Mouse (Mus musculus) lung, adult 10 weeks (tissue): ENCODE data around the gene Wfdc16. TPM values are rescaled to one million over a fixed set of nuclear protein-coding genes. Genes with fewer than 3 reads are reported as not detected.

Experiments
- polyA plus RNA-seq: library from polyadenylated mRNA; stranded (reverse); fragments of 350-450 nt; fragmentation: Illumina TruSeq; extraction: RNeasy Lipid Tissue Mini Kit (QIAGEN cat#74804); gene quantifications from one replicate; pipeline ENCODE4 v1.2.3, GENCODE M21; 2014; ENCODE audit warnings: low read depth, low replicate concordance; ENCODE audit not compliant: insufficient read depth

Wfdc16 gene
- polyA plus RNA-seq = 0.95 TPM

DNA sequence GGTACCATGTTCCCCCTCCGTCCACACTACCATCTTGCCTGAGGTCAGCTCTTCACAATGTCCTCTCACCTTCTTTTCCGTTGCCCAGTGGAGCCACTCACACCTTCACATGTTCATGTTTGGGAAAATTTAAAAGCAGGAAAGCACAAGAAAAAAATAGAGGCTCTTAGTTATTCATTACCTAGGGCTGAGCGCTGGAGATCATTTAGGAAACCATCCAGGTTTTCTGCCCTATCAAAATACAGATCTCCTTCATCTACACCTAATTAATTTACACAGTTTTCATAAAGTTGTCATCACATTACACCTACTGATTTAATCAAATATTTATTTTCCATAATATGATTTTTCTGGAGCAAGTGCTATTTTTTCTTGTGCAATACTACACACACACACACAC, at the start of gene Wfdc16:
Gene Wfdc16 (minus strand): TSS at position 101 of the 400 bp plus-strand sequence.

DNA sequence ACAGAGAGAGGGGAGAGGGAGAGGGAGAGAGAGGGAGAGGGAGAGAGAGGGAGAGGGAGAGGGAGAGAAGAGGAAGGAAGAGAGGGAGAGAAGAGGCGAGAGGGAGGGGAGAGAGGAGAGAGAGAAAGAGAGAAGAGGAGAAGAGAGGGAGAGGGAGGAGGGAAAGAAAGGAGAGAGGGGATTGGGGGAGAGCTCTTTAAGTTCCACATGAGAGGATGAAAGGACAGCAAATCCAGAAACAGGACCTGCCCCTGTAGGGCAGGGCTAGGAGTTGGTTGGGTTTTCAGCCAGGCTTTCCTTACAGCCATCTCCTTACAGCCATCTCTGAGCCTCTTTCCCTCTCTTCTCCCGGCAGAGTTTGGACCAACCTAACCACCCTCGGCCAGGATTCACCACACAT, 46.2 kb upstream of the Wfdc16 start, which contains the start of gene Wfdc13:
Gene Wfdc13 (plus strand): TSS at position 301 of the 400 bp plus-strand sequence.

DNA sequence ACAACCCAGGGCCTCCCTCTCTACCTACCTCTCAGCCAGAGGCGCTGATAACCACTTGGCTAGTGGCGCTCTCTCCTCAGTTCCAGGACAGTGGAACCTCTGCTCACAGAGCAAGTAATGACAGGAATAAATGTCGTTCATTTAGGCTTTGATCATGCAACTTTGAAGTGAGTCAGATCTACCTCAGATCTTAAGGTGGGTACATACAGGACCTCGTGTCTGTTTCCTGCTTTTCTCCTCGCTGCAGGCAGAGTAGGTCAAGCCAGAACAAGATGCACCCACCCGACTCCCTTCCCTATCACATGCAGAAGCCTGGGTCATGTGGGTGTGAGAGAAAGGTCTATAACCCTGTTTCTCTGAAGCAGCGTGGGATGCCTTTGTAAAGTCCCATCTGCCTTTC, 35.4 kb upstream of the Wfdc16 start, which contains the start of gene Wfdc11:
Gene Wfdc11 (minus strand): TSS at position 101 of the 400 bp plus-strand sequence.

DNA sequence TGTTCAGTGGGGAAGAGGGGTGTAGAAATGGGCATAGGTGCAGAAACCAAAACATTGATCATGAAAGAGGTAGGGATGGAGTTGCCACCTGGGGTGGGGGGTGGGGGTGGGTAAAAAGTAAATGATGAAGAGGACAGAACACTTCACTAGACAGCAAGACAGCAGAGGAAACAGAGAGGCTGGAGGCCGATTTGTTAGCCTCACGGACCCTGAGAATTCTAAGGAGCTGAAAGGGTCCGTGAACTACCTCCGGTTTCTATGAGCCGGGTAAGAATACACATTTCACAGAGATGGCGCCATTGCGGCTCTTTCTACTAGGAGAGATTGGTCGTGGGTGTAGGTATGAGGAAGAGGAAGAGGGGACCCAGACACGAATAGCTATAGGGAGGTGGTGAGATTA, 17.9 kb upstream of the Wfdc16 start, which contains the start of gene Wfdc9:
Gene Wfdc9 (minus strand): TSS at position 101 of the 400 bp plus-strand sequence.

DNA sequence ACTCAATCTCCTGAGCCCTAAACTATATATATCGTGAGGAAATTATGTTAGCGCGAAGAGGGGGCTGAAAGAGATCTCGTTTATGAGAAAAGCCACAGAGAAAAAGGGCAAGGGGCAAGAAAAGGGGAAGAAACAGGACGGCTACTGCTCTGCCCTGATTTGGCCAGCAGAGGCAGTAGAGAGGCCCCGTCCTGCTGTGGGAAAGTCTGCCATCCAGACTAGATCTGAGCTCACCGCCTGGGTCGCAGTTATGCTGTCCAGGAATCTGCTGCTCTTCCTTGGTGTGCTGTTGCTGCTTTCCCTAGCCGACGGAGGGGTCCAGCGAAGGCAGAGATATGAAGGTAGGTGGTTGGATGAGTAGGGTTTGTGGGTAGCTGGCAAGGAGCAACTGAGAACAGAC, 17.3 kb upstream of the Wfdc16 start, which contains the start of gene Wfdc10:
Gene Wfdc10 (plus strand): TSS at position 189 of the 400 bp plus-strand sequence.

DNA sequence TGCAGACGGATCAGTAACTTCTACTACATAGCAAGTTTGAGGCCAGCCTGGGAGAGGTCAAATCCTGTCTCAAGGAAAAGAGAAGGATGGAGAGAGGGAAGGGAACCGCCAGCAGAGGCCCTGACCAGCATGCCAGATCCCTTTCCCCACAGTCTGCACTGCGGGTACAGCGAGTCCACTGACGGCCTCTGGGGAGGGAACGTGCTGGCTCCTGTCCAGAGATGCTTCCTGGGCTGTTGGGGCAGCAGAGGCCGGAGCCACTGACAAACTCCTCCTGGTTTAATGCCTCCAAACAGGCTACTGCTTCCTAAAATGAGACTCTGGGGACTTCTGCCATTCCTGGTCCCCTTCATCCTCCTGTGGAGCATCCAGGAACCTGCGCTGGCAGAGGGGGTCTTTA, 25.1 kb downstream of the Wfdc16 start, which contains the start of the genes Wfdc6b and Wfdc8:
Gene Wfdc6b (plus strand): TSS at position 52 of the 400 bp plus-strand sequence.
Gene Wfdc8 (minus strand): TSS at position 156 of the 400 bp plus-strand sequence.

DNA sequence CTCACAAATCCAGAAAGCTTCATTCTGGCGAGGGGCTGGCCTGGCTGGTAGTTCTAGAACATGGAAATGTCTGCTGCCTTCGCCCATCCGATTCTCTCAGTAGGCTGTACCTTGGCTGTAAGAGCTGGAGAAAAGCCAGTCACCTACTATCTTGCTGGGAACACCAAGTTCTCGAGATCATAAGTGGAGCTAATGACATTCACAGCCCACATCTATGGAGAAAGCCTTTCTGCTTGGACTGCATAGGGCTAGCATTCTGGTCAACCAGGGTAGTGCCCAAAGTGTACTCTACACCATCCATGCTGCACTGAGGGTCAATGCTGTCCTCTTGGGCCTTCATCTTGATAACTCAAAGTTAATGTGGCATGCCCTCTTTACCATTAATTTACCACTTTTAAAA, 45.1 kb downstream of the Wfdc16 start, which contains the start of gene Eppin:
Gene Eppin (minus strand): TSS at position 101 of the 400 bp plus-strand sequence.

DNA sequence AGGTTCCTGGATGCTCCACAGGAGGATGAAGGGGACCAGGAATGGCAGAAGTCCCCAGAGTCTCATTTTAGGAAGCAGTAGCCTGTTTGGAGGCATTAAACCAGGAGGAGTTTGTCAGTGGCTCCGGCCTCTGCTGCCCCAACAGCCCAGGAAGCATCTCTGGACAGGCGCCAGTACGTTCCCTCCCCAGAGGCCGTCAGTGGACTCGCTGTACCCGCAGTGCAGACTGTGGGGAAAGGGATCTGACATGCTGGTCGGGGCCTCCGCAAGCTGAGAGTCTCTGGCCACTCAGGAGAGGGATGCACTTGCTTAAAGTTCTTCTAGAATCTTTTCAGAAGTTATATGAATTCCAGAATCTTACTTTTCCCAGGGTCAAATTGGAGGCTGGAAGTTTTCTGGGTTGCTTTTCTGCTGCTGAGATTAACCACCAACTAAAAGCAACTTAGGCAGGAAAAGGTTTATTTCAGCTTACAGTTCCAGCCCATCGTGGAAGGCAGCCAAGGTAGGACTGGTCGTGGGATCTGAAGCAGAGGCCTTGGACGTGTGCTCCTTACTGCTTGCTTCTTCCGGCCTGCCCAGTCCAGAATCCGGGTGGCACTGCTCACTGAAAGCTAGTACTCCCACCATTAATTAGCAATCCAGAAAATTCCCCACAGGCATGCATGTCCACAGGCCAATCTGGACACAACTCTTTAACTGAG, 53.4 kb downstream of the Wfdc16 start, which contains the start of gene Wfdc6a:
Gene Wfdc6a (minus strand): TSS at position 423 of the 701 bp plus-strand sequence.

Other genes with a start within 250 kb of the Wfdc16 start
- 98.1 TPM for gene Slpi, start 249.7 kb downstream of the Wfdc16 start, polyA plus RNA-seq
- 10.2 TPM for gene Rbpjl, start 235.7 kb downstream of the Wfdc16 start, polyA plus RNA-seq
- gene Matn4, start 233.6 kb downstream of the Wfdc16 start, polyA plus RNA-seq = 22.9 TPM
- 109 TPM for gene Sdc4, start 194.9 kb downstream of the Wfdc16 start, polyA plus RNA-seq
- gene Sys1, start 181.8 kb downstream of the Wfdc16 start, polyA plus RNA-seq = 37.0 TPM
- not detected for gene Gm20458, start 177.8 kb downstream of the Wfdc16 start, polyA plus RNA-seq
- gene Trp53tg5, start 165.1 kb downstream of the Wfdc16 start, polyA plus RNA-seq = not detected
- gene Dbndd2, start 152.7 kb downstream of the Wfdc16 start, polyA plus RNA-seq = 69.5 TPM
- gene Pigt, start 141.3 kb downstream of the Wfdc16 start, polyA plus RNA-seq = 34.2 TPM
- gene Wfdc2, start 76.4 kb downstream of the Wfdc16 start, polyA plus RNA-seq = 2,326 TPM
- not detected for gene Spint3, start 65.3 kb downstream of the Wfdc16 start, polyA plus RNA-seq
- 4.4 TPM for gene Wfdc6a, start 53.3 kb downstream of the Wfdc16 start, polyA plus RNA-seq
- not detected for gene Eppin, start 45.2 kb downstream of the Wfdc16 start, polyA plus RNA-seq
- gene Wfdc6b, start 25.3 kb downstream of the Wfdc16 start, polyA plus RNA-seq = 3.0 TPM
- 1.2 TPM for gene Wfdc8, start 25.2 kb downstream of the Wfdc16 start, polyA plus RNA-seq
- gene Wfdc10, start 17.2 kb upstream of the Wfdc16 start, polyA plus RNA-seq = 3.9 TPM
- gene Wfdc9, start 17.8 kb upstream of the Wfdc16 start, polyA plus RNA-seq = not detected
- gene Wfdc11, start 35.3 kb upstream of the Wfdc16 start, polyA plus RNA-seq = not detected
- gene Wfdc13, start 46.3 kb upstream of the Wfdc16 start, polyA plus RNA-seq = 1.2 TPM
- gene Spint4, start 59.7 kb upstream of the Wfdc16 start, polyA plus RNA-seq = not detected
- not detected for gene Spint5, start 76.5 kb upstream of the Wfdc16 start, polyA plus RNA-seq
- 4.4 TPM for gene Wfdc3, start 107.1 kb upstream of the Wfdc16 start, polyA plus RNA-seq
- gene Dnttip1, start 107.2 kb upstream of the Wfdc16 start, polyA plus RNA-seq = 19.0 TPM
- 3.6 TPM for gene Ube2c, start 131.1 kb upstream of the Wfdc16 start, polyA plus RNA-seq
- gene Tnnc2, start 141.2 kb upstream of the Wfdc16 start, polyA plus RNA-seq = not detected
- gene Snx21, start 147.0 kb upstream of the Wfdc16 start, polyA plus RNA-seq = 23.7 TPM
- 15.4 TPM for gene Acot8, start 166.1 kb upstream of the Wfdc16 start, polyA plus RNA-seq
- 2.5 TPM for gene Zswim3, start 166.3 kb upstream of the Wfdc16 start, polyA plus RNA-seq
- gene Zswim1, start 183.9 kb upstream of the Wfdc16 start, polyA plus RNA-seq = 5.2 TPM
- gene Spata25, start 189.7 kb upstream of the Wfdc16 start, polyA plus RNA-seq = 0.45 TPM
- gene Ctsa, start 194.1 kb upstream of the Wfdc16 start, polyA plus RNA-seq = 104 TPM
- 4.4 TPM for gene Neurl2, start 194.7 kb upstream of the Wfdc16 start, polyA plus RNA-seq
- 368 TPM for gene Pltp, start 218.9 kb upstream of the Wfdc16 start, polyA plus RNA-seq
- 39.9 TPM for gene Pcif1, start 240.5 kb upstream of the Wfdc16 start, polyA plus RNA-seq